Mouse (Mus musculus) yolk sac, embryonic 10.5 days (tissue): ENCODE measurements around the gene Ptgir.
"Not testable (repeated sequence)": the region's sequence is repeated elsewhere in the genome, so short reads cannot be mapped to it uniquely, and the experiment has no call there.

Source experiments
- DNase-seq: peaks from one replicate; pipeline ENCODE4 v3.0.0-alpha.2; 2017; ENCODE audit warnings: low spot score

Ptgir gene

GRCm38 (mm10) chr7:16940292-16940691 is 34.0 kb downstream of the Ptgir start:
- no peak for DNase-seq

GRCm38 (mm10) chr7:16942861-16943260 is 36.6 kb downstream of the Ptgir start:
- no peak for DNase-seq

- DNase-seq, result peak; percentile 88
These were observed 37.9 kb downstream of the Ptgir start, which contains the start of gene Pnmal2 for GRCm38 (mm10) chr7:16944061-16944807. TSS of gene Pnmal2 (plus strand) at chr7:16944682.

- DNase-seq, result no peak
These were observed 38.6 kb downstream of the Ptgir start for GRCm38 (mm10) chr7:16944808-16945315.

GRCm38 (mm10) chr7:16945419-16945818 is 39.1 kb downstream of the Ptgir start:
- no peak for DNase-seq

GRCm38 (mm10) chr7:16946441-16947348 is 40.4 kb downstream of the Ptgir start:
- DNase-seq, result no peak

GRCm38 (mm10) chr7:16947349-16947895 is 41.1 kb downstream of the Ptgir start:
- DNase-seq, result no peak

- DNase-seq, result no peak
These were observed 41.7 kb downstream of the Ptgir start for GRCm38 (mm10) chr7:16947959-16948361.

GRCm38 (mm10) chr7:16948923-16949458 is 42.7 kb downstream of the Ptgir start:
- no peak for DNase-seq

- peak; percentile 75 for DNase-seq
These were observed 43.9 kb downstream of the Ptgir start for GRCm38 (mm10) chr7:16949908-16950841.

GRCm38 (mm10) chr7:16950861-16951635 is 44.8 kb downstream of the Ptgir start:
- DNase-seq, result peak; percentile 69

- DNase-seq, result not testable (repeated sequence)
These were observed 47.5 kb downstream of the Ptgir start for GRCm38 (mm10) chr7:16953776-16954175.

- no peak for DNase-seq
These were observed 49.4 kb downstream of the Ptgir start for GRCm38 (mm10) chr7:16955712-16956111.

GRCm38 (mm10) chr7:16956410-16957265 is 50.3 kb downstream of the Ptgir start:
- DNase-seq, result no peak

- DNase-seq, result no peak
These were observed 53.4 kb downstream of the Ptgir start, which contains the start of gene Pnmal1 for GRCm38 (mm10) chr7:16959539-16960187. TSS of gene Pnmal1 (plus strand) at chr7:16959679.
